Mouse (Mus musculus): ENCODE results near the gene Zfhx2.

DNA sequence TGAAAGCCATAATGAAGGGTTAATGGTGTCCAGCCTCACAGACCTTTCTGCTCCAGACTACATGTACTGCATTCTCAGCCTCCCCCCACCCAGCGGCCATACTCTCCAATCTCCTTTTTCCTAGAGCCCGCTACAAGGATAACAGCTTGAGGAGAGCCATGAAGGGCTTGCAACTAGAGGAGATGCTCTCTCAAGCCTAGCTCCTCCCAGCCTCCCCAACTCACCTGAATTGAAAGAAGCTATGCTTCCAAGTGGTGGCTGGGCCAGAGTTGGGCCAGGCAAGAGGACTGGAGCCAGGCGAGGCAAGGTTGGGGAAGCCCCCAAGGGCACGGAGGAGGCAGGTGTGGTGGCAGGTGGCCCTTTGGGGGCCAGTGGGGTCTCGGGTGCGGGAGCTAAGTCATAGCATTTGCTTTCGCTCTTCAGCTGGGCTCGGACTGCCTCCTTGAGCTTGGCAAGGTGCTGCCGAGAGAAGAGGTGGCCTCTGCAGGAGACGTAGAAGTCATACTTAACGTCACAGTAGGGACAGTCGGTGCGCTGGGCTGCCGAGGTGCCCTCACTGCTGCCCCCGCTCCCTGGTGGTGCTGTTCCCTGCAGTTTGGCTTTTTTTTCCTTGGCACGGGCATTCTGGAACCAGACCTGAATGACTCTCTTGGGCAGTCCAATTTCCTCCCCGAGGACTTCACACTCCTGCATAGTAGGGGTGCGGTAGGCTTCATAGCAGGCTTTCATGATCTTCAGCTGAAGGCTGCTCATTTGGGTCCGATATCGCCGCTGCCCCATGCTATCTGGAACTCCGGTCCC is 28.3 kb downstream of the Zfhx2 start:
- TF ChIP-seq CTCF (IDR thresholded peaks at IDR 0.05; ENCODE audit: low read depth) (no peak), EP300 (optimal IDR thresholded peaks at IDR 0.05) (no peak)
